Mouse (Mus musculus) intestine, embryonic 15.5 days (tissue): ENCODE measurements around the gene Tmprss11a. TPM values are rescaled to one million over a fixed set of nuclear protein-coding genes. Genes with fewer than 3 reads are reported as not detected.

Experiments used
- ATAC-seq: fragments of 200-750 bp; cut with Nextera tagmentation; 2 replicates; pipeline ENCODE4 v1.8.0; 2017; ENCODE audit warnings: moderate TSS enrichment, moderate library complexity
- H3K27ac ChIP-seq: fragments of 300-500 bp; sonication (generic); 2 replicates; pipeline ENCODE4 v1.5.1; 2015; ENCODE audit warnings: mild to moderate bottlenecking, inconsistent platforms
- H3K27me3 ChIP-seq: fragments of 300-500 bp; sonication (generic); replicated peaks from 2 replicates; pipeline ENCODE4 v1.6.1; 2015; ENCODE audit warnings: inconsistent platforms
- H3K36me3 ChIP-seq: fragments of 300-500 bp; sonication (generic); 2 replicates; pipeline ENCODE4 v1.6.1; 2015; ENCODE audit warnings: inconsistent platforms
- H3K4me1 ChIP-seq: fragments of 300-500 bp; sonication (generic); replicated peaks from 2 replicates; pipeline ENCODE4 v1.6.1; 2015; ENCODE audit warnings: inconsistent platforms
- H3K4me2 ChIP-seq: fragments of 300-500 bp; sonication (generic); replicated peaks from 2 replicates; pipeline ENCODE4 v1.6.1; 2015; ENCODE audit warnings: mild to moderate bottlenecking, inconsistent platforms
- H3K4me3 ChIP-seq: fragments of 300-500 bp; sonication (generic); replicated peaks from 2 replicates; pipeline ENCODE4 v1.5.1; 2015; ENCODE audit warnings: inconsistent platforms
- H3K9ac ChIP-seq: fragments of 300-500 bp; sonication (generic); 2 replicates; pipeline ENCODE4 v1.6.1; 2015; ENCODE audit warnings: inconsistent platforms
- H3K9me3 ChIP-seq: fragments of 300-500 bp; sonication (generic); 2 replicates; pipeline ENCODE4 v1.6.1; 2016; ENCODE audit warnings: inconsistent platforms
- WGBS: fragments of 180-500 bp; shearing (Covaris S2); methylation state at CpG from one replicate; pipeline ENCODE4 v1.1.7; 2015; 5-methylcytosine and 5-hydroxymethylcytosine counted together
- polyA plus RNA-seq: library from polyadenylated mRNA; unstranded; fragments of >200 nt; fragmentation: Nextera tagmentation; extraction: Ambion mirVana; gene quantifications from 2 replicates; pipeline ENCODE4 v1.2.1, GENCODE M21; 2015

The Tmprss11a gene
- 0.06 TPM in 1 of 2 replicates, not detected in the other for polyA plus RNA-seq

- no peak for ATAC-seq
- Histone ChIP-seq H3K27me3 (no peaks in the 10 kb centered on the region), H3K9ac (no peak within 1 kb of the TSS), H3K4me1 (no peaks in the 10 kb centered on the region), H3K27ac (no peak within 1 kb of the TSS), H3K4me3 (no peak within 1 kb of the TSS), H3K4me2 (no peak within 1 kb of the TSS), H3K9me3 (no peaks in the 10 kb centered on the region), H3K36me3 (no peaks in the 10 kb centered on the region)
- WGBS = 67% methylated on average over 4 of the region's 4 CpGs
Measured at GRCm38 (mm10) chr5:86468890-86469289, at the start of gene Tmprss11a. TSS of gene Tmprss11a (minus strand) at chr5:86468990.

GRCm38 (mm10) chr5:86518500-86518899, 49.7 kb upstream of the Tmprss11a start, which contains the start of gene Tmprss11g:
TSS of gene Tmprss11g (minus strand) at chr5:86518600.
- Histone ChIP-seq H3K4me2 (no peak within 1 kb of the TSS), H3K27me3 (no peaks in the 10 kb centered on the region), H3K9ac (no peak within 1 kb of the TSS), H3K36me3 (no peaks in the 10 kb centered on the region), H3K27ac (no peak within 1 kb of the TSS), H3K4me3 (no peak within 1 kb of the TSS), H3K4me1 (no peaks in the 10 kb centered on the region), H3K9me3 (no peaks in the 10 kb centered on the region)
- no peak for ATAC-seq
- WGBS = 72% methylated on average over 9 of the region's 9 CpGs

GRCm38 (mm10) chr5:86511538-86511937, 42.7 kb upstream of the Tmprss11a start:
- Histone ChIP-seq H3K9me3 (no peaks in the 10 kb centered on the region), H3K4me2 (no peak overlapping the region), H3K27me3 (no peaks in the 10 kb centered on the region), H3K36me3 (no peaks in the 10 kb centered on the region), H3K27ac (no peak overlapping the region), H3K4me1 (no peaks in the 10 kb centered on the region), H3K4me3 (no peak overlapping the region), H3K9ac (no peak overlapping the region)
- WGBS = 81% methylated on average over 5 of the region's 5 CpGs
- no peak for ATAC-seq

- Histone ChIP-seq H3K36me3 (no peaks in the 10 kb centered on the region), H3K9me3 (no peaks in the 10 kb centered on the region), H3K4me3 (no peak overlapping the region), H3K27ac (no peak overlapping the region), H3K4me1 (no peaks in the 10 kb centered on the region), H3K9ac (no peak overlapping the region), H3K4me2 (no peak overlapping the region), H3K27me3 (no peaks in the 10 kb centered on the region)
- WGBS = 64% methylated on average over 1 of the region's 1 CpGs
- no peak for ATAC-seq
Measured at GRCm38 (mm10) chr5:86493453-86493852, 24.7 kb upstream of the Tmprss11a start.

- Histone ChIP-seq H3K4me2 (no peak overlapping the region), H3K4me3 (no peak overlapping the region), H3K9me3 (no peaks in the 10 kb centered on the region), H3K9ac (no peak overlapping the region), H3K27ac (no peak overlapping the region), H3K4me1 (no peaks in the 10 kb centered on the region), H3K27me3 (no peaks in the 10 kb centered on the region), H3K36me3 (no peaks in the 10 kb centered on the region)
- 66% methylated on average over 2 of the region's 2 CpGs for WGBS
- ATAC-seq = no peak
Measured at GRCm38 (mm10) chr5:86482562-86482961, 13.8 kb upstream of the Tmprss11a start.

- H3K4me3 ChIP-seq = no peak overlapping the region
Measured at GRCm38 (mm10) chr5:86482031-86482430, 13.2 kb upstream of the Tmprss11a start.

GRCm38 (mm10) chr5:86473859-86474258, 5.1 kb upstream of the Tmprss11a start:
- ATAC-seq = peak; percentile 82
- no peak overlapping the region for H3K27ac ChIP-seq
- H3K36me3 ChIP-seq = no peaks in the 10 kb centered on the region
- H3K9ac ChIP-seq = no peak overlapping the region
- no peaks in the 10 kb centered on the region for H3K27me3 ChIP-seq
- 59% methylated on average over 9 of the region's 9 CpGs for WGBS
- no peak overlapping the region for H3K4me3 ChIP-seq
- H3K4me1 ChIP-seq = no peaks in the 10 kb centered on the region
- no peaks in the 10 kb centered on the region for H3K9me3 ChIP-seq
- H3K4me2 ChIP-seq = no peak overlapping the region

More at GRCm38 (mm10) chr5:86482031-86482430, 13.2 kb upstream of the Tmprss11a start:
- no peak overlapping the region for H3K4me2 ChIP-seq
- no peak overlapping the region for H3K27ac ChIP-seq
- H3K27me3 ChIP-seq = no peaks in the 10 kb centered on the region
- no peak for ATAC-seq
- no peaks in the 10 kb centered on the region for H3K4me1 ChIP-seq
- WGBS = 83% methylated on average over 1 of the region's 1 CpGs
- H3K36me3 ChIP-seq = no peaks in the 10 kb centered on the region
- no peaks in the 10 kb centered on the region for H3K9me3 ChIP-seq
- H3K9ac ChIP-seq = no peak overlapping the region

- Histone ChIP-seq H3K4me2 (no peak overlapping the region), H3K27me3 (no peaks in the 10 kb centered on the region), H3K36me3 (no peaks in the 10 kb centered on the region), H3K4me3 (no peak overlapping the region), H3K9me3 (no peaks in the 10 kb centered on the region), H3K27ac (no peak overlapping the region), H3K9ac (no peak overlapping the region), H3K4me1 (no peaks in the 10 kb centered on the region)
- no peak for ATAC-seq
- WGBS = 79% methylated on average over 2 of the region's 2 CpGs
Measured at GRCm38 (mm10) chr5:86439306-86439705, 29.5 kb downstream of the Tmprss11a start.

- no peak overlapping the region for H3K9ac ChIP-seq
- ATAC-seq = no peak
Measured at GRCm38 (mm10) chr5:86438548-86438947, 30.2 kb downstream of the Tmprss11a start.

GRCm38 (mm10) chr5:86432697-86433096, 36.1 kb downstream of the Tmprss11a start:
- 1% methylated on average over 2 of the region's 2 CpGs for WGBS
- H3K9ac ChIP-seq = no peak overlapping the region
- no peaks in the 10 kb centered on the region for H3K4me1 ChIP-seq
- no peak overlapping the region for H3K4me3 ChIP-seq
- no peak overlapping the region for H3K4me2 ChIP-seq
- no peaks in the 10 kb centered on the region for H3K9me3 ChIP-seq
- ATAC-seq = no peak
- no peak overlapping the region for H3K27ac ChIP-seq
- no peaks in the 10 kb centered on the region for H3K27me3 ChIP-seq
- H3K36me3 ChIP-seq = no peaks in the 10 kb centered on the region

More at GRCm38 (mm10) chr5:86438548-86438947, 30.2 kb downstream of the Tmprss11a start:
- no peak overlapping the region for H3K27ac ChIP-seq
- H3K27me3 ChIP-seq = no peaks in the 10 kb centered on the region
- H3K9me3 ChIP-seq = no peaks in the 10 kb centered on the region
- H3K4me3 ChIP-seq = no peak overlapping the region
- H3K36me3 ChIP-seq = no peaks in the 10 kb centered on the region
- H3K4me1 ChIP-seq = no peaks in the 10 kb centered on the region
- no peak overlapping the region for H3K4me2 ChIP-seq

GRCm38 (mm10) chr5:86431096-86431495, 37.7 kb downstream of the Tmprss11a start:
- 65% methylated on average over 5 of the region's 5 CpGs for WGBS

GRCm38 (mm10) chr5:86421323-86422028, 47.3 kb downstream of the Tmprss11a start:
- H3K36me3 ChIP-seq = no peaks in the 10 kb centered on the region

More at GRCm38 (mm10) chr5:86431096-86431495, 37.7 kb downstream of the Tmprss11a start:
- no peak for ATAC-seq
- Histone ChIP-seq H3K9me3 (no peaks in the 10 kb centered on the region), H3K9ac (no peak overlapping the region), H3K27ac (no peak overlapping the region), H3K4me1 (no peaks in the 10 kb centered on the region), H3K36me3 (no peaks in the 10 kb centered on the region), H3K4me3 (no peak overlapping the region), H3K27me3 (no peaks in the 10 kb centered on the region), H3K4me2 (no peak overlapping the region)

GRCm38 (mm10) chr5:86419494-86419893, 49.3 kb downstream of the Tmprss11a start:
- Histone ChIP-seq H3K27me3 (no peaks in the 10 kb centered on the region), H3K4me2 (no peak overlapping the region), H3K4me1 (no peaks in the 10 kb centered on the region), H3K9me3 (no peaks in the 10 kb centered on the region), H3K4me3 (no peak overlapping the region), H3K36me3 (no peaks in the 10 kb centered on the region), H3K27ac (no peak overlapping the region), H3K9ac (no peak overlapping the region)
- ATAC-seq = no peak
- 27% methylated on average over 4 of the region's 4 CpGs for WGBS

More at GRCm38 (mm10) chr5:86421323-86422028, 47.3 kb downstream of the Tmprss11a start:
- Histone ChIP-seq H3K4me3 (no peak overlapping the region), H3K4me1 (no peaks in the 10 kb centered on the region), H3K9me3 (no peaks in the 10 kb centered on the region), H3K4me2 (no peak overlapping the region), H3K9ac (no peak overlapping the region), H3K27ac (no peak overlapping the region), H3K27me3 (no peaks in the 10 kb centered on the region)
- WGBS = 64% methylated on average over 3 of the region's 3 CpGs
- ATAC-seq = no peak
